Mouse (Mus musculus) lung, postnatal 25 days (tissue): Measurements from ENCODE around the gene Cnga3.
A peak's percentile ranks its signal among the peaks of the same experiment; 100 is the strongest.

Source experiments
- DNase-seq: peaks from one replicate; pipeline ENCODE4 v3.0.0; 2022; ENCODE audit warnings: low spot score

Gene Cnga3

GRCm38 (mm10) chr1:37286556-37286955 lies 72.3 kb downstream of the Cnga3 start:
- no peak for DNase-seq

- DNase-seq, result no peak
These were observed 73.5 kb downstream of the Cnga3 start for GRCm38 (mm10) chr1:37287748-37288147.

- DNase-seq, result no peak
These were observed 74.1 kb downstream of the Cnga3 start for GRCm38 (mm10) chr1:37288181-37288935.

GRCm38 (mm10) chr1:37288941-37289340 lies 74.7 kb downstream of the Cnga3 start:
- no peak for DNase-seq

- DNase-seq, result no peak
These were observed 82.2 kb downstream of the Cnga3 start for GRCm38 (mm10) chr1:37296414-37296813.

- DNase-seq, result no peak
These were observed 84.7 kb downstream of the Cnga3 start for GRCm38 (mm10) chr1:37298904-37299303.

- peak; percentile 93 for DNase-seq
These were observed 85.6 kb downstream of the Cnga3 start, which contains the start of gene Inpp4a for GRCm38 (mm10) chr1:37299540-37300491. Gene Inpp4a (plus strand): TSS chr1:37299865.

- peak; percentile 66 for DNase-seq
These were observed 86.4 kb downstream of the Cnga3 start for GRCm38 (mm10) chr1:37300650-37301049.

- no peak for DNase-seq
These were observed 88.6 kb downstream of the Cnga3 start for GRCm38 (mm10) chr1:37302801-37303200.

GRCm38 (mm10) chr1:37305691-37306287 lies 91.6 kb downstream of the Cnga3 start:
- DNase-seq, result no peak

- no peak for DNase-seq
These were observed 93.4 kb downstream of the Cnga3 start for GRCm38 (mm10) chr1:37307586-37307985.

- no peak for DNase-seq
These were observed 93.9 kb downstream of the Cnga3 start for GRCm38 (mm10) chr1:37308021-37308742.

GRCm38 (mm10) chr1:37308743-37309100 lies 94.5 kb downstream of the Cnga3 start:
- no peak for DNase-seq

GRCm38 (mm10) chr1:37309939-37310515 lies 95.8 kb downstream of the Cnga3 start:
- DNase-seq, result no peak
